Mouse (Mus musculus) bone marrow, adult 2 months (tissue): ENCODE results near the gene Insl3.

Source experiments
- CTCF ChIP-seq: fragments of 200-500 bp; IDR thresholded peaks from 2 replicates; pipeline ENCODE4 v1.5.1; 2011; ENCODE audit warnings: low read length, control low read depth; ENCODE audit not compliant: control insufficient read depth, insufficient read depth
- POLR2A ChIP-seq: fragments of 200-500 bp; IDR thresholded peaks from 2 replicates; pipeline ENCODE4 v1.6.1; 2011; ENCODE audit warnings: low read depth, mild to moderate bottlenecking, control low read depth, low read length, borderline replicate concordance; ENCODE audit not compliant: control insufficient read depth

- TF ChIP-seq CTCF, result no peak
- no peak for TF ChIP-seq POLR2A
These were observed 11.7 kb downstream of the Insl3 start for GRCm38 (mm10) chr8:71700493-71701269.
